15 mouse cellular contexts compared by ENCODE assay signal in genomic region chr5:33540259-33540658, GRCm38 (mm10).
DNase-seq lines count a peak whose midpoint lies in the region; ATAC-seq and TF ChIP-seq lines count a peak whose summit lies in the region.
"Had no signal": no experiment of that assay in that cellular context is flagged by ENCODE, and none has a peak within 500 bp of the region (broad histone marks: within the 10 kb centered on the region; RNA-seq: fewer than 3 reads in every experiment).

No protein-coding gene starts in this region.

- no peaks in the 10 kb centered on the region for H3K9me3 ChIP-seq in forebrain, embryonic 11.5 days (ENCODE audit: control insufficient read depth, low read length)
- H3K9me3 ChIP-seq in forebrain, embryonic 10.5 days, result no peaks in the 10 kb centered on the region
- H3K9me3 ChIP-seq in E14TG2a.4 (ENCODE audit: low read length), result no peaks in the 10 kb centered on the region
- H3K9me3 ChIP-seq in forebrain, embryonic 15.5 days, result no peaks in the 10 kb centered on the region
- no peaks in the 10 kb centered on the region for H3K9me3 ChIP-seq in midbrain, embryonic 14.5 days (ENCODE audit: control insufficient read depth, low read length)
- H3K9me3 ChIP-seq: embryonic facial prominence, embryonic 15.5 days had no signal

- whole genome bisulfite sequencing in forebrain, embryonic 11.5 days, result 39% methylated on average over 23 of the region's 23 CpGs
- 49% methylated on average over 23 of the region's 23 CpGs for WGBS in forebrain, embryonic 10.5 days
- WGBS in forebrain, embryonic 15.5 days, result 22% methylated on average over 23 of the region's 23 CpGs
- 14% methylated on average over 23 of the region's 23 CpGs for WGBS in midbrain, embryonic 14.5 days

- H3K36me3 ChIP-seq in forebrain, embryonic 11.5 days (ENCODE audit: control insufficient read depth, insufficient read depth, low read length), result no peaks in the 10 kb centered on the region
- H3K36me3 ChIP-seq in forebrain, embryonic 10.5 days (replicated peaks), result no peaks in the 10 kb centered on the region
- H3K36me3 ChIP-seq in E14TG2a.4 (ENCODE audit: insufficient read depth, low read length), result no peaks in the 10 kb centered on the region
- H3K36me3 ChIP-seq in forebrain, embryonic 15.5 days, result no peaks in the 10 kb centered on the region
- no peaks in the 10 kb centered on the region for H3K36me3 ChIP-seq in midbrain, embryonic 14.5 days (ENCODE audit: control insufficient read depth, insufficient read depth, low read length)
- H3K36me3 ChIP-seq: embryonic facial prominence, embryonic 15.5 days had no signal

- no peak for TF ChIP-seq CTCF in E14TG2a.4 (conservative IDR thresholded peaks at IDR 0.05; ENCODE audit: low read length)

- H3K27me3 ChIP-seq in forebrain, embryonic 11.5 days (ENCODE audit: control insufficient read depth, insufficient read depth, low read length), result peaks cover 82% of the 10 kb centered on the region
- peaks cover 100% of the 10 kb centered on the region for H3K27me3 ChIP-seq in forebrain, embryonic 10.5 days (ENCODE audit: poor library complexity, severe bottlenecking)
- H3K27me3 ChIP-seq in E14TG2a.4 (ENCODE audit: insufficient read depth, low read length), result peaks cover 65% of the 10 kb centered on the region
- H3K27me3 ChIP-seq in forebrain, embryonic 15.5 days, result peaks cover 83% of the 10 kb centered on the region
- peaks cover 33% of the 10 kb centered on the region for H3K27me3 ChIP-seq in midbrain, embryonic 14.5 days (ENCODE audit: control insufficient read depth, insufficient read depth, low read length)

- no peaks in the 10 kb centered on the region; the same call in 1 of the 2 replicates for H3K4me1 ChIP-seq in forebrain, embryonic 11.5 days (replicated peaks; ENCODE audit: control insufficient read depth, insufficient read depth, low read length)
- H3K4me1 ChIP-seq in forebrain, embryonic 10.5 days, result peaks cover 55% of the 10 kb centered on the region
- peaks cover 82% of the 10 kb centered on the region for H3K4me1 ChIP-seq in E14TG2a.4 (replicated peaks; ENCODE audit: low read depth, low read length)
- H3K4me1 ChIP-seq in forebrain, embryonic 15.5 days, result peaks cover 36% of the 10 kb centered on the region
- H3K4me1 ChIP-seq in midbrain, embryonic 14.5 days (ENCODE audit: control insufficient read depth, insufficient read depth, low read length), result peaks cover 16% of the 10 kb centered on the region
- H3K4me1 ChIP-seq: embryonic facial prominence, embryonic 15.5 days had no signal

- 0 out of 2 replicates have a peak overlapping the region, but pooled peaks have one; percentile 11 for H3K4me2 ChIP-seq in forebrain, embryonic 11.5 days (ENCODE audit: low read depth, low read length, severe bottlenecking)
- peak overlapping the region; percentile 37 for H3K4me2 ChIP-seq in forebrain, embryonic 15.5 days (replicated peaks)
- H3K4me2 ChIP-seq in midbrain, embryonic 14.5 days (ENCODE audit: low read length), result peak overlapping the region; percentile 49
- H3K4me2 ChIP-seq: embryonic facial prominence, embryonic 15.5 days; lung, embryonic 14.5 days had no signal

- DNase-seq in forebrain, embryonic 11.5 days (ENCODE audit: low spot score), result no peak
- no peak for DNase-seq in forebrain, embryonic 10.5 days (ENCODE audit: extremely low spot score, low spot score)
- peak; percentile 71 for DNase-seq in midbrain, embryonic 14.5 days
- DNase-seq in lung, adult 18-20 months, result no peak
- no peak for DNase-seq in right cerebral cortex, postnatal 10 days (ENCODE audit: low spot score in 2 of 2)
- DNase-seq in urinary bladder, postnatal 25 days (ENCODE audit: low spot score), result no peak
- DNase-seq: adrenal gland, adult 8-10 months; cerebellum, adult 18-20 months; gastrocnemius, postnatal 10 days; kidney, postnatal 36 days; lung, embryonic 14.5 days; thymus, adult 2 months had no signal

- H3K9ac ChIP-seq in forebrain, embryonic 11.5 days (ENCODE audit: low read length), result no peak overlapping the region
- peak overlapping the region; percentile 8 for H3K9ac ChIP-seq in forebrain, embryonic 15.5 days (replicated peaks)
- no peak overlapping the region for H3K9ac ChIP-seq in midbrain, embryonic 14.5 days (replicated peaks; ENCODE audit: low read length)
- H3K9ac ChIP-seq: embryonic facial prominence, embryonic 15.5 days; lung, embryonic 14.5 days had no signal

- no peak for ATAC-seq in forebrain, embryonic 11.5 days (replicated peaks; ENCODE audit: low FRiP score)
- 0 out of 2 replicates have a peak, but pooled peaks have one; percentile 5 for ATAC-seq in forebrain, embryonic 15.5 days (replicated peaks)
- peak; percentile 11; the same call in 1 of the 2 replicates for ATAC-seq in midbrain, embryonic 14.5 days (ENCODE audit: low FRiP score, low TSS enrichment)

- H3K4me3 ChIP-seq in forebrain, embryonic 11.5 days (ENCODE audit: low read depth, low read length), result no peak overlapping the region
- H3K4me3 ChIP-seq in forebrain, embryonic 10.5 days, result no peak overlapping the region
- H3K4me3 ChIP-seq in E14TG2a.4 (replicated peaks; ENCODE audit: low read length), result peak overlapping the region; percentile 62
- H3K4me3 ChIP-seq in forebrain, embryonic 15.5 days, result peak overlapping the region; percentile 26
- peak overlapping the region; percentile 13; the same call in 1 of the 2 replicates for H3K4me3 ChIP-seq in midbrain, embryonic 14.5 days (replicated peaks; ENCODE audit: low read depth, low read length)
- H3K4me3 ChIP-seq: embryonic facial prominence, embryonic 15.5 days had no signal

- no peak overlapping the region for H3K27ac ChIP-seq in forebrain, embryonic 11.5 days (ENCODE audit: low read depth, low read length)
- H3K27ac ChIP-seq in forebrain, embryonic 10.5 days, result no peak overlapping the region
- H3K27ac ChIP-seq in forebrain, embryonic 15.5 days (replicated peaks), result no peak overlapping the region
- no peak overlapping the region for H3K27ac ChIP-seq in midbrain, embryonic 14.5 days (replicated peaks; ENCODE audit: low read depth, low read length)
- H3K27ac ChIP-seq: embryonic facial prominence, embryonic 15.5 days had no signal

Comparison
In these comparisons a context has a peak if more than half of its experiments do, and no peak if none do; other contexts are left out.
1. H3K4me3 ChIP-seq: peak in E14TG2a.4 (single experiment), forebrain, embryonic 15.5 days (single experiment) and midbrain, embryonic 14.5 days (single experiment); none in forebrain, embryonic 11.5 days (single experiment) and forebrain, embryonic 10.5 days (single experiment).
2. Peak in every context shown above with its lines, with median percentiles within 50 percentile points of each other: H3K4me2 ChIP-seq.